Mouse (Mus musculus) T-helper 2 cell (primary cell): ENCODE results near the gene Amacr.

Source experiments
- in situ Hi-C: fragments of 300-600 bp; cut with MboI, MseI; formaldehyde crosslinking; loops from one replicate; pipeline ENCODE4 v1.15.1; 2025; ENCODE audit warnings: high pct_unique_total_duplicates

Gene Amacr

GRCm38 (mm10) chr15:10986477-10986876 is 4.9 kb downstream of the Amacr start:
- in situ Hi-C loops = loop anchor here (25.0 kb wide), 1 partner anchor 1276 kb away; no protein-coding TSS in a partner anchor

- in situ Hi-C loops = loop anchor here (5.0 to 25.0 kb wide), 4 partner anchors 394 to 1914 kb away; no protein-coding TSS in a partner anchor
Measured at GRCm38 (mm10) chr15:10990411-10990810, 8.9 kb downstream of the Amacr start.

GRCm38 (mm10) chr15:10991566-10991965 is 10.0 kb downstream of the Amacr start:
- in situ Hi-C loops = loop anchor here (5.0 to 25.0 kb wide), 4 partner anchors 393 to 1913 kb away; no protein-coding TSS in a partner anchor

GRCm38 (mm10) chr15:10999832-11000231 is 18.3 kb downstream of the Amacr start:
- in situ Hi-C loops = loop anchor here (10.0 to 25.0 kb wide), 3 partner anchors 385 to 1905 kb away; no protein-coding TSS in a partner anchor

GRCm38 (mm10) chr15:11000421-11000820 is 18.9 kb downstream of the Amacr start, which contains the start of gene Slc45a2:
Slc45a2 (plus strand) TSS chr15:11000721.
- in situ Hi-C loops = no loop called here

- in situ Hi-C loops = no loop called here
Measured at GRCm38 (mm10) chr15:11003791-11004190, 22.2 kb downstream of the Amacr start.

GRCm38 (mm10) chr15:11004646-11005045 is 23.1 kb downstream of the Amacr start:
- in situ Hi-C loops = no loop called here

GRCm38 (mm10) chr15:11008756-11009155 is 27.2 kb downstream of the Amacr start:
- in situ Hi-C loops = no loop called here

- in situ Hi-C loops = no loop called here
Measured at GRCm38 (mm10) chr15:11010976-11011548, 29.5 kb downstream of the Amacr start.

- in situ Hi-C loops = no loop called here
Measured at GRCm38 (mm10) chr15:11014931-11015330, 33.4 kb downstream of the Amacr start.

- in situ Hi-C loops = no loop called here
Measured at GRCm38 (mm10) chr15:11026801-11027561, 45.4 kb downstream of the Amacr start.

GRCm38 (mm10) chr15:11030188-11030587 is 48.6 kb downstream of the Amacr start:
- in situ Hi-C loops = no loop called here

- in situ Hi-C loops = loop anchor here (5.0 kb wide), 1 partner anchor 281 kb away; no protein-coding TSS in a partner anchor
Measured at GRCm38 (mm10) chr15:11035947-11036474, 54.5 kb downstream of the Amacr start.

GRCm38 (mm10) chr15:11036535-11037375 is 55.2 kb downstream of the Amacr start:
- in situ Hi-C loops = loop anchor here (5.0 kb wide), 1 partner anchor 281 kb away; no protein-coding TSS in a partner anchor

- in situ Hi-C loops = loop anchor here (5.0 kb wide), 1 partner anchor 280 kb away; no protein-coding TSS in a partner anchor
Measured at GRCm38 (mm10) chr15:11037376-11037695, 55.8 kb downstream of the Amacr start.

- in situ Hi-C loops = loop anchor here (5.0 kb wide), 1 partner anchor 280 kb away; no protein-coding TSS in a partner anchor
Measured at GRCm38 (mm10) chr15:11037711-11038110, 56.2 kb downstream of the Amacr start, which contains the start of gene Rxfp3. Rxfp3 (minus strand) TSS chr15:11037991.

GRCm38 (mm10) chr15:11038476-11038875 is 56.9 kb downstream of the Amacr start:
- in situ Hi-C loops = loop anchor here (5.0 kb wide), 1 partner anchor 279 kb away; no protein-coding TSS in a partner anchor

- in situ Hi-C loops = no loop called here
Measured at GRCm38 (mm10) chr15:11040067-11040466, 58.5 kb downstream of the Amacr start.

- in situ Hi-C loops = no loop called here
Measured at GRCm38 (mm10) chr15:11041229-11041628, 59.7 kb downstream of the Amacr start.

- in situ Hi-C loops = no loop called here
Measured at GRCm38 (mm10) chr15:11042828-11043227, 61.3 kb downstream of the Amacr start.
